Mouse (Mus musculus) neutrophil, adult 59 days (primary cell): ENCODE data around the gene Gm28961. TPM values are rescaled to one million over a fixed set of nuclear protein-coding genes. Genes with fewer than 3 reads are reported as not detected.

Source experiments
- total RNA-seq, 2 experiments: library from RNA; stranded (reverse); gene quantifications; 1 replicate in 1 of 2; 2 replicates in 1 of 2; pipeline ENCODE4 v1.2.4; 2023

The Gm28961 gene
- total RNA-seq: not detected

GRCm38 (mm10) chrY:57705397-57705796 lies at the start of gene Gm28961:
TSS of gene Gm28961 (plus strand) at chrY:57705697.

Other genes with a start within 250 kb of the Gm28961 start
- not detected for gene Gm21943, start 172.0 kb upstream of the Gm28961 start, total RNA-seq